Mouse (Mus musculus): ENCODE results near the gene Lgi4. TPM values are rescaled to one million over a fixed set of nuclear protein-coding genes. Genes with fewer than 3 reads are reported as not detected.
A peak's percentile ranks its signal among the peaks of the same experiment; 100 is the strongest.

The Lgi4 gene
- polyA plus RNA-seq, 1 experiment from 2014 or later = 0.21 TPM

DNA sequence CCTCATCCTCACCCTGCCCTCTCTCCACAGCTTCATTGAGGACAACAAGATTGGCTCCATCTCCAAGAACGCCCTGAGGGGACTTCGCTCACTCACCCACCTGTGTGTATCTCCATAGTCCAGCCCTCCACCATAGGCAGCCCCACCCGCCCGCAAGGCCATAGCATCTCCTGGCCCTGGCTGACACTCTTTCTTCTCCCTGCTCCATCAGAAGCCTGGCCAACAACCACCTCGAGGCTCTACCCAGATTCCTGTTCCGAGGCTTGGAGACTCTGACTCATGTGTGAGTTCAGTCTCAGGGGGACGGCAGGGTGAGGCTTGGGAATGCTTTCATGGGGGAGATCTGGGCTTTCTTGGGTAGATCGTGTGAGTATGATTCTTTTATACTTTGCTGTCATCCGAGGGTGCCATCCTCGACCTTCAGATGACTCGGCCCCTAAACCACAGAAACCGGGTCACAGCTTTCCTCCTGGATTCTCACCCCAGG, 4.0 kb downstream of the Lgi4 start:
- H3K27ac ChIP-seq = no peak overlapping the region
- ATAC-seq (ENCODE audit: borderline replicate concordance, extremely low read depth, low FRiP score, low TSS enrichment) = no peak
- 83% methylated on average over 12 of the region's 12 CpGs for WGBS

DNA sequence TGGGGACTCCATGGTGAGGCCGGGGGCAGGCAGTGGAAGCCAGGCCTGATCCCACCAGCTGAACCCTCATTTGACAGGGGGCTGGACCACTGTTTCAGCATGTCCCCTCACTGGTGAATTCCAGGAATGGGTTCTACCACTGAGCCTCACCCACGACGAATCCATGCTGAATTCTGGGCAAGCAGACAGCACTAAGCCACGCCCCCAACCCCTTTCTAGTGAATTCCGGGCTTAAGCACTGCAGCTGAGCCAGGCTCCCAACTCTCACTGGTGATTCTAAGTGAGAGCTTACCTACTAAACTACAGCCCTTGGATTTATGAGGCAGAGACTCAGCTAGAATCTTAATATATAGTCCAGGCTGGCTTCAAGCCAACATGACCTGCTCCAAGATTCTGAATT, 8.7 kb downstream of the Lgi4 start:
- Histone ChIP-seq H3K9ac (no peak overlapping the region), H3K27ac (0 out of 2 replicates have a peak overlapping the region, but pooled peaks have one; percentile 6)
- peak; percentile 44; the same call in 1 of the 2 replicates for ATAC-seq (ENCODE audit: borderline replicate concordance, extremely low read depth, low FRiP score, low TSS enrichment)

More for the DNA sequence above, 4.0 kb downstream of the Lgi4 start:
- H3K9me3 ChIP-seq = no peaks in the 10 kb centered on the region
- no peak overlapping the region for H3K9ac ChIP-seq
- H3K4me2 ChIP-seq = no peak overlapping the region
- no peaks in the 10 kb centered on the region for H3K36me3 ChIP-seq
- no peak overlapping the region for H3K4me3 ChIP-seq
- peaks cover 10% of the 10 kb centered on the region for H3K4me1 ChIP-seq
- H3K27me3 ChIP-seq = no peaks in the 10 kb centered on the region

DNA sequence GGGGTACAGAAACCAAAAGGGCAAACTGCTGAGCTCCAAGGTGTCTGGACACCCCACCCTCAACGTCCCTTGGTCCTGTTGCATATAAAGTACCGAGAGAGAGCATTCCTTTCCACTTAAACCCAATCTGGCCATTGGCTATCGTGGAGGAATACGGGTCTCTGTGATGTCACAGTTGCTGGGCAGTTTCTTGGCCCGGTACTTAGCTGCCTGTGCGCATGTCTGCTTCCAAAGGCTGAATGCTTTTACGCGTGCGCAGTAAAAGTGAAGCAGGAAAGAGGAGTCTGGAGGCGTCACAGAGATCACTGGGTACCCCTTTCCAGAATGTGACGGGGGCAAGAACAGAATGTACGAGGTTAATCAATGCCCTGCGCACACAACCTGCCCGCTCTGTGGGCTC, 10.3 kb downstream of the Lgi4 start:
- Histone ChIP-seq H3K27ac (no peak overlapping the region), H3K27me3 (no peaks in the 10 kb centered on the region), H3K4me1 (peaks cover 28% of the 10 kb centered on the region), H3K9ac (no peak overlapping the region), H3K4me3 (no peak overlapping the region), H3K9me3 (no peaks in the 10 kb centered on the region), H3K36me3 (no peaks in the 10 kb centered on the region), H3K4me2 (no peak overlapping the region)
- no peak for ATAC-seq (ENCODE audit: borderline replicate concordance, extremely low read depth, low FRiP score, low TSS enrichment)
- WGBS = 80% methylated on average over 14 of the region's 14 CpGs

More for the DNA sequence above, 8.7 kb downstream of the Lgi4 start:
- H3K9me3 ChIP-seq = no peaks in the 10 kb centered on the region
- H3K4me1 ChIP-seq = peaks cover 16% of the 10 kb centered on the region
- 34% methylated on average over 5 of the region's 5 CpGs for WGBS
- no peaks in the 10 kb centered on the region for H3K36me3 ChIP-seq
- no peak overlapping the region for H3K4me3 ChIP-seq
- H3K27me3 ChIP-seq = no peaks in the 10 kb centered on the region
- H3K4me2 ChIP-seq = no peak overlapping the region

DNA sequence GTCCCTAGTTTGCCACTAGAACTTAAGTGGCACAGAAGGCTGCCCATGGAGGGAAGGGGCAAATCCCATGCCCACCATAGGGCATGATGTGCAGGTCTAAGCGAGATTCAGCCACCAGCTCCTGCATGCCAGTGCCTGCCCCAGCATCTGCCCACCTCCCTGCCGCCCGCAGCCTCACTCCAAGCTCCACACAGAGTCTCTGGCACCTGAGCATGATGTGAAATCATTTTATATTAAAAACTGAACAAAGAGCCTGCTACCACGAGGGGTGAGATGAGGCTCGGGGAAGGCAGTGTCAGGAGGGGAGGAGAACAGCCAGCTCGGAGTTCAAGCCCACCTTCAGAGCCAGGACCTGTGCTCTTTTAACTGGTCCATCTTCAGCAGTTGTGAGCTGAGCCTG, 11.2 kb downstream of the Lgi4 start:
- no peaks in the 10 kb centered on the region for H3K9me3 ChIP-seq
- H3K27me3 ChIP-seq = no peaks in the 10 kb centered on the region
- no peak for ATAC-seq (ENCODE audit: borderline replicate concordance, extremely low read depth, low FRiP score, low TSS enrichment)
- no peak overlapping the region for H3K4me3 ChIP-seq
- WGBS = 73% methylated on average over 6 of the region's 6 CpGs
- no peak overlapping the region for H3K9ac ChIP-seq
- no peak overlapping the region for H3K4me2 ChIP-seq
- no peaks in the 10 kb centered on the region for H3K36me3 ChIP-seq
- peaks cover 28% of the 10 kb centered on the region for H3K4me1 ChIP-seq
- no peak overlapping the region for H3K27ac ChIP-seq

DNA sequence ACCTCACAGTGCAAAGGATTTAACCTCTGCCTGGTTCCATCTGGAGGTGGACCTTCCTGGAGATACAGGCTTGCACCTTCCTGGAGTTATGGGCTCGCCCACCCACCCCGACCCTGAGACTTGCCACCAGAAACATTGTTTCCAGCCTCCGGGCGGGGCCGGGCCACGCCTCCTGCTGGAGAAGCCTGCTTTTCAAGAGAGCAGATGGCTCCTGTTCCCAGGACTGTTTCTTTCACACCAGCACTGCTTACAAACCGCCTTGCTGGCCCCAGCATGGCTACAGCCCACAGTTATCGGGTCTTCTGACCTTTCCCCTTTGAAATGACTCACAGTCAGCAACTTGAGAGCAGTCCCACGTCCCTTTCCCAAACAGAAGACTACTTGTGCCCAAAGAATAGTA, 13.2 kb downstream of the Lgi4 start:
- no peak for ATAC-seq (ENCODE audit: borderline replicate concordance, extremely low read depth, low FRiP score, low TSS enrichment)
- 43% methylated on average over 9 of the region's 9 CpGs for WGBS
- H3K9me3 ChIP-seq = no peaks in the 10 kb centered on the region
- H3K27ac ChIP-seq = no peak overlapping the region
- no peak overlapping the region for H3K9ac ChIP-seq
- peaks cover 36% of the 10 kb centered on the region for H3K4me1 ChIP-seq
- H3K4me2 ChIP-seq = no peak overlapping the region
- no peak overlapping the region for H3K4me3 ChIP-seq
- H3K27me3 ChIP-seq = no peaks in the 10 kb centered on the region
- no peaks in the 10 kb centered on the region for H3K36me3 ChIP-seq

DNA sequence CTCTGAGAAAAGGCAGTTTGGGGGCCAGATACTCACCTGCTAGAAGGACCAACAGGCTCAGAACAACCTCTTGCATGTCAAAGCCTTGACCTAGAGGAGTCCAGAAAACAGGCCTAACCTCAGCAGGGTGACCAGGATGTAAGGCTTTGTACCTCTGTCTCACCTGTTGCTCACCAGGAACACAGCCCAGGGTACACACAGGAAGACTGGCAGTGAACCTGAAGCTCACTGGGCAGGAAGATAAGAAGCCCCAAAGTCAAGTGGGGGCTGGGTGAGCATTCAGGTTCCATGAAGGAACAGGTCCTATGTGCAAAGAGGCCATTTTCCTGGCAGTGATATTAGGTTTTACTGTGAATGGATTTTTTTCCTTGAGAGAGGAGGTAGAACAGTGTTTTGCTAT, 14.4 kb downstream of the Lgi4 start:
- H3K9ac ChIP-seq = no peak overlapping the region
- peak overlapping the region; percentile 36; the same call in 1 of the 2 replicates for H3K27ac ChIP-seq
- no peaks in the 10 kb centered on the region for H3K36me3 ChIP-seq
- H3K4me2 ChIP-seq = no peak overlapping the region
- peaks cover 30% of the 10 kb centered on the region for H3K4me1 ChIP-seq
- no peaks in the 10 kb centered on the region for H3K9me3 ChIP-seq
- no peak overlapping the region for H3K4me3 ChIP-seq
- no peaks in the 10 kb centered on the region for H3K27me3 ChIP-seq
- no peak for ATAC-seq (ENCODE audit: borderline replicate concordance, extremely low read depth, low FRiP score, low TSS enrichment)

DNA sequence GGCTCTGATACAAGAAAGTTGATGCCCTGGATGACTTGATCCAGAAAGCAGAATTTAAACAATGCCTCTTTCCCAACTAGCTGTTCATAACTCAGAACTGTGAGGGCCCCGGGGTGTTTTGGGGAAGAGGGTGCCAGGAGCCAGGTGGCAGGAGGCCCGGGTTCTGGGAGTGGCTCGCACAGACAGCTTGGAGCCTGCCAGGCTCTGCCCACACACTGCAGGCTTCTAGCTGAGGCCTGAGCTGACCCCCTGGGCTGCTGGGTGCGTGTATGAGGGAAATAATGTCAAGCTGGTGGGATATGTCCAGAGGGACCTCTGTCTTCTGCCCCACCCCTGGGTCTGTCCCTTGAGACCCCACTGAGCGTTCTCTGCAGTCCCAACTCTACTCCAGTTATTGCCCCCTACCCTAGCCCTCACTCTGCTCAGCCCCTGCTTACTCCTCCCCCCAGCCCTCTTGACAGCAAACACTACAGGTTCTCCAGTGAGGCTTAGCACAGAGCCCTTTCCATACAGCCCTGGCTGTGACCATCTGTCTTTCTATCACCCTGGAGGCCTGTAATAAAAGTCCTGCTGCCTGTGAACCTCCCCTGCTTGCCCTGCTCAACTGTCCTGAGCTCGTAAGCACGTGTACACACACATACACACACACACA, 15.0 kb downstream of the Lgi4 start:
- H3K4me2 ChIP-seq = no peak overlapping the region
- H3K27ac ChIP-seq = peak overlapping the region; percentile 36; the same call in 1 of the 2 replicates
- H3K4me3 ChIP-seq = no peak overlapping the region
- peaks cover 30% of the 10 kb centered on the region for H3K4me1 ChIP-seq
- 58% methylated on average over 7 of the region's 7 CpGs for WGBS
- H3K27me3 ChIP-seq = no peaks in the 10 kb centered on the region
- no peaks in the 10 kb centered on the region for H3K9me3 ChIP-seq
- H3K36me3 ChIP-seq = no peaks in the 10 kb centered on the region
- no peak for ATAC-seq (ENCODE audit: borderline replicate concordance, extremely low read depth, low FRiP score, low TSS enrichment)
- H3K9ac ChIP-seq = no peak overlapping the region

DNA sequence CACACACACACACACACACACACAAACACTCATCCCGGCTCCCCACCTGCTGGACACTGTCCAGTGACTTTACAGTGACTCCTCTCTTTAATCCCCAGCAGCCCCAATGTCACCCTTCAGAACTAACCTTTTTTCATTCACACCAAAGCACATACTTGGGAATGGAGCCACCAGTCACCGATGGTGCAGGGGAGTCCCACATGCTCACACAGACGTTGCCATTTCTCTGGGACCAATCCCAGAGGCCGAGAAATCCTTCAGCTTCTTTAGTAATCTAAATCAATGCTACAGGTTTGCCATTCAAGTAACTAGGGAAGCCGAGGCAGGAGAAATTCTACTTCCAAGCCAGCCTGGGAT, 15.5 kb downstream of the Lgi4 start:
- Histone ChIP-seq H3K27ac (peak overlapping the region; percentile 36; the same call in 1 of the 2 replicates), H3K4me2 (no peak overlapping the region), H3K36me3 (no peaks in the 10 kb centered on the region), H3K9me3 (no peaks in the 10 kb centered on the region), H3K4me1 (peaks cover 30% of the 10 kb centered on the region), H3K4me3 (no peak overlapping the region), H3K27me3 (no peaks in the 10 kb centered on the region), H3K9ac (no peak overlapping the region)
- no peak for ATAC-seq (ENCODE audit: borderline replicate concordance, extremely low read depth, low FRiP score, low TSS enrichment)
- WGBS = 59% methylated on average over 5 of the region's 5 CpGs

DNA sequence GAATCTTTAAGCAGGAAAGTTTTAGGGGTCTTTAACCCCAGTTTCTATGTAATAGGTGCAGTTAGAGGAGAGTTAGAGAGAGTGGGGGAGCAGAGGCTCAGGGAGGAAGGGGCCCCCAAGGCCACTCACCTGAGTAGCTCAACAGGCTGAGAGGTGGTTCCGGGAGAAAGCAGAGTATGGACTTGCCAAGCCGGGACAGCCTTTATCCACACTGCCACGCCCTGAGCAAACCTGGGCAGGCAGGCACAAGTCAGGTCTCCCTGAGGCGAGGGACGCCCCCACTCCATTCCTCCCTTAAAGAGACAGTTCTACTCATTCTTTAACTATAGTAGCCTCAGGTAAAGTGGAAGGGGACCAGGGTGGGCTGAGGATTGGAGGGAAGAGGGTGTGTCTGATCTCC, 17.4 kb downstream of the Lgi4 start, which contains the start of gene Fxyd3:
TSS of gene Fxyd3 (minus strand) at position 213 of the 400 bp plus-strand sequence.
- WGBS = 34% methylated on average over 5 of the region's 5 CpGs
- Histone ChIP-seq H3K27me3 (no peaks in the 10 kb centered on the region), H3K4me2 (peak within 1 kb of the TSS; percentile 26), H3K27ac (peak within 1 kb of the TSS; percentile 2; the same call in 1 of the 2 replicates), H3K4me1 (peaks cover 30% of the 10 kb centered on the region), H3K36me3 (no peaks in the 10 kb centered on the region), H3K9ac (peak within 1 kb of the TSS; percentile 31; the same call in 1 of the 2 replicates), H3K4me3 (peak within 1 kb of the TSS; percentile 20), H3K9me3 (no peaks in the 10 kb centered on the region)
- peak; percentile 56; the same call in 1 of the 2 replicates for ATAC-seq (ENCODE audit: borderline replicate concordance, extremely low read depth, low FRiP score, low TSS enrichment)

DNA sequence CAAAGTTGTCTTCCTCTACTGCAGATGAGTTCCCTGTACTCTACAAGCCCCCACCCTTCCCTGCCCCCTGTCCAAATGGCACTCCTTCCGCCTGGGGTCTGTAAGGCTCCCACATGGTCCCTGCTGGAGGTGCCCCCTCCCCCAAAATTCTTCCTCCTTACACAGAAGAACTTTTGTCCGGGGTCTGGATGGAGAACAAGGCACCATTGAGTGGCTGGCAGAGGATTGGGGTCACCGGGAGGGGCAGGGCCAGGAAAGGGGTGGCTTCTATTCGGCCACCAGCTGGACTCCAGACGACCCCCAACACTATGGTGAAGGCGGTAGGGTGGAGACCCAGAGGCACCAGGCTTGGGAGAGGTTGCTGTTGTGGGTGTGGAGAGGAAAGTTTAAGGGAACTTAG, 18.3 kb downstream of the Lgi4 start:
- Histone ChIP-seq H3K4me2 (no peak overlapping the region), H3K4me3 (no peak overlapping the region), H3K9ac (no peak overlapping the region), H3K36me3 (no peaks in the 10 kb centered on the region), H3K4me1 (peaks cover 25% of the 10 kb centered on the region), H3K27ac (no peak overlapping the region), H3K9me3 (no peaks in the 10 kb centered on the region), H3K27me3 (no peaks in the 10 kb centered on the region)
- 45% methylated on average over 6 of the region's 6 CpGs for WGBS
- no peak for ATAC-seq (ENCODE audit: borderline replicate concordance, extremely low read depth, low FRiP score, low TSS enrichment)

DNA sequence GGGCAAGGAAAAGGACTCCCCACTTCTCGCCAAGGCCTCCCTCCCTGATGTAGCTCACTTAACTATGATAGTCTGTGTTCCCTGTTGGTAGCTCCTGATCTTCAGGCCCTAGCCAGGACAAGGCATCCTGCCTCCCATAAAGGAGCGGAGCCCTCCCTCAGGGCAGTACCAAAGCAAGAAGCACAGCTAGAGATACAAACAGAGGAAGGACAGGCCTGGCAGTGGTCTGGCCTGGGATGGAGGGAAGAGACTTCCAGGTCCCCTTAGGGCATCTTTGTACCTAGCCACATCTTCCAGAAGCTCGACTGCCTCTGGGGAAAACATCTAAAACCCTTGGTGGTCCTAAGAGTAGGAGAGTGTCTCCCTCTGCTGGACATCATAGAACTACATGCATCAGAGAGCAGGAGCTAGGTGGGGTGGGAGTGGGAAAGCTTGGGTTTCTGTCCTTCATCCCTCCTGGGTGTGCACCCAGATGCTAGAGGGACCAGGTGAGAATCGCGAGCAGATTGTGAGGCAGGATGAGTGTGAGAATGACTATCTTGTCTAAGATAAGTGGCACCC, 18.8 kb downstream of the Lgi4 start:
- no peak overlapping the region for H3K4me3 ChIP-seq
- H3K27me3 ChIP-seq = no peaks in the 10 kb centered on the region
- WGBS = 34% methylated on average over 5 of the region's 5 CpGs
- no peaks in the 10 kb centered on the region for H3K9me3 ChIP-seq
- H3K27ac ChIP-seq = no peak overlapping the region
- H3K4me2 ChIP-seq = no peak overlapping the region
- H3K9ac ChIP-seq = no peak overlapping the region
- 0 out of 2 replicates have a peak, but pooled peaks have one; percentile 19 for ATAC-seq (ENCODE audit: borderline replicate concordance, extremely low read depth, low FRiP score, low TSS enrichment)
- no peaks in the 10 kb centered on the region for H3K36me3 ChIP-seq
- H3K4me1 ChIP-seq = peaks cover 22% of the 10 kb centered on the region

DNA sequence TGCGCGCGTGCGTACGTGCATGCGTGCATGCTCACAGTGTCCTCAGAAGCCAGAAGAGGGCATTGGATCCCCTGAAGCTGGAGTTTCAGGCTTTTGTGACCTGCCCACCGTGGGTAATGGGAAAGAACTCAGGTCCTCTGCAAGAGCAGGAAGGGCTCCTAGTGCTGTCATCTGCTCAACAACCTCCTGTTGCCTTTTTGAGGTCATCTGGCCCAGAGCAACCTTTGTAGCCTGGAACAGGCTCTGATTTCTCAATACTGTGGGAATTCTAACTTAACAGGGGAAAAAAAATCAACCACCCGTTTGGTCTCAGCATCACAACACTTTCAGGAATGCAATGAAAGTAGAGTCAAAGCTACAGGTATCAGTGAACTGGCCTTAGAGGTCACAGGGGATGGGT, 20.5 kb downstream of the Lgi4 start:
- no peaks in the 10 kb centered on the region for H3K27me3 ChIP-seq
- no peak for ATAC-seq (ENCODE audit: borderline replicate concordance, extremely low read depth, low FRiP score, low TSS enrichment)
- H3K4me2 ChIP-seq = no peak overlapping the region
- H3K36me3 ChIP-seq = no peaks in the 10 kb centered on the region
- H3K4me1 ChIP-seq = peaks cover 21% of the 10 kb centered on the region
- H3K4me3 ChIP-seq = no peak overlapping the region
- H3K9ac ChIP-seq = no peak overlapping the region
- 86% methylated on average over 8 of the region's 8 CpGs for WGBS
- H3K27ac ChIP-seq = no peak overlapping the region
- no peaks in the 10 kb centered on the region for H3K9me3 ChIP-seq
